Comparison of ENCODE assay signal across 26 mouse cellular contexts in genomic region chr4:49623916-49624315, GRCm38 (mm10). TPM values are rescaled to one million over a fixed set of nuclear protein-coding genes. Genes with fewer than 3 reads are reported as not detected.
DNase-seq lines count a peak whose midpoint lies in the region; TF ChIP-seq lines count a peak whose summit lies in the region.
"Had no signal": no experiment of that assay in that cellular context is flagged by ENCODE, and none has a peak within 500 bp of the region (broad histone marks: within the 10 kb centered on the region; RNA-seq: fewer than 3 reads in every experiment).

No protein-coding gene starts in this region.

- no peaks in the 10 kb centered on the region for H3K36me3 ChIP-seq in kidney, adult 2 months (ENCODE audit: control insufficient read depth, insufficient read depth, low read length)
- H3K36me3 ChIP-seq: G1E had no signal

- TF ChIP-seq CTCF in kidney, adult 2 months (conservative IDR thresholded peaks at IDR 0.05; ENCODE audit: insufficient read depth, insufficient read length, low read depth, low read length): no peak

- WGBS in kidney, adult 2 months: 48% methylated on average over 4 of the region's 4 CpGs

- no peak overlapping the region for H3K4me3 ChIP-seq in kidney, adult 2 months (ENCODE audit: insufficient read depth, low read depth, low read length)

- H3K27ac ChIP-seq in kidney, adult 2 months (ENCODE audit: insufficient read depth, low read depth, low read length): no peak overlapping the region

- H3K4me1 ChIP-seq in kidney, adult 2 months (ENCODE audit: control insufficient read depth, insufficient read depth, low read length): no peaks in the 10 kb centered on the region; the same call in 1 of the 2 replicates

- H3K27me3 ChIP-seq in kidney, adult 2 months (replicated peaks; ENCODE audit: control insufficient read depth, insufficient read depth, low read length): no peaks in the 10 kb centered on the region
- H3K27me3 ChIP-seq: CH12.LX had no signal

- DNase-seq in heart, adult 11 months: peak; percentile 28
- DNase-seq in heart, adult 18-20 months: no peak
- DNase-seq in kidney, adult 2 months: peak; percentile 56
- no peak for DNase-seq in kidney, postnatal 14 days
- DNase-seq in kidney, adult 9 months: peak; percentile 51
- no peak for DNase-seq in kidney, adult 18-20 months
- DNase-seq: adrenal gland, adult 2 months; adrenal gland, adult 8-10 months; adrenal gland, postnatal 10 days; adrenal gland, postnatal 14 days; adrenal gland, postnatal 25 days; adrenal gland, postnatal 36 days; B cell, adult 2 months; cerebellum, adult 11 months; cerebellum, adult 11-12 months; cerebellum, adult 18-20 months had no signal

- no peak for TF ChIP-seq POLR2A in kidney, adult 2 months (IDR thresholded peaks at IDR 0.05; ENCODE audit: low read depth, low read length)

RNA-seq across cellular contexts. Expression of gene Rnf20, which starts 7.9 kb away (rescaled TPM):
- total RNA-seq in heart, adult 18-20 months (2021): 10 to 100 TPM; 35.8 to 36.0 TPM
- polyA plus RNA-seq in kidney, adult 2 months (2012; rRNA removed): 14.1 and 15.3 TPM in 2 replicates

RNA-seq across cellular contexts. Expression of gene Tmem246, which starts 26.2 kb away (rescaled TPM):
- 10 to 100 TPM; 48.3 to 56.5 TPM for total RNA-seq in heart, adult 18-20 months (2021)
- polyA plus RNA-seq in kidney, adult 2 months (2012; rRNA removed): 35.8 and 45.9 TPM in 2 replicates
- polyA plus RNA-seq: activated CD4-positive, CD25-positive, alpha-beta regulatory T cell, adult 4 months; CD4-positive, CD25-positive, alpha-beta regulatory T cell, adult 4 months; Patski had no signal

RNA-seq across cellular contexts. Expression of gene Ppp3r2, which starts 57.9 kb away (rescaled TPM):
- not detected for total RNA-seq in heart, adult 18-20 months (2021)
- polyA plus RNA-seq in kidney, adult 2 months (2012; rRNA removed): 0.02 TPM in 1 of 2 replicates, not detected in the other
- total RNA-seq: adrenal gland, adult 18-20 months; adrenal gland, adult 2 months; adrenal gland, adult 8-10 months; adrenal gland, postnatal 10 days; adrenal gland, postnatal 14 days; adrenal gland, postnatal 25 days; adrenal gland, postnatal 36 days; adrenal gland, postnatal 4 days; CH12.LX; ES-E14; MEL had no signal
- polyA plus RNA-seq: adrenal gland, adult 2 months; C2C12; CD4-positive, CD25-positive, alpha-beta regulatory T cell, adult 4 months; G1E; Patski had no signal

Comparison
In these comparisons a context has a peak if more than half of its experiments do, and no peak if none do; other contexts are left out.
1. DNase-seq: peak in heart, adult 11 months (single experiment), kidney, adult 2 months (single experiment) and kidney, adult 9 months (single experiment); none in heart, adult 18-20 months (0 of 2), kidney, postnatal 14 days (single experiment) and kidney, adult 18-20 months (single experiment).